Mouse (Mus musculus): Measurements from ENCODE around the gene Lrrtm4. TPM values are rescaled to one million over a fixed set of nuclear protein-coding genes. Genes with fewer than 3 reads are reported as not detected.

Gene Lrrtm4
- total RNA-seq, 2 experiments from 2014 or later: 0.86 to 0.98 TPM

DNA sequence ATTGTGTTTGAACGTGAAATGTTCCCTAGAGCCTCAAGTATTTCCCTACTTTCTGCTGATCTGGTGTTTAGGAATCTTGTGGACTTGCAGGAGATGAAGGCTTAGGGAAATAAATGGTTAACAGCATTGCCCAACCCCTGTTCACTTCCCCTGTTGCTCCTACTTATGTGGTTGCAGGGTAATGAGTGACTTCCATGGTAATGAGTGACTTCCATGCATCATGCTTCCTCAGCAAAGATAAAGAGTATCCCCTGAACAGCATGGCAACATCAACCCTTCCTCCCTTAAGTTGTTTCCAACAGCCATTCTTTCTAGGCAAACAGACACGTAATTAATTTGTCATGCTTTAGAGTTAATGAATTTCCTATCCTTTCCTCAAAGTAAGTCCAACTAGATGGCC lies 685.5 kb downstream of the Lrrtm4 start:
- DNase-seq (ENCODE audit: low spot score in 2 of 2): no peak

GRCm38 (mm10) chr6:80720468-80720867 lies 701.8 kb downstream of the Lrrtm4 start:
- no peak for DNase-seq (ENCODE audit: low spot score in 2 of 2)

DNA sequence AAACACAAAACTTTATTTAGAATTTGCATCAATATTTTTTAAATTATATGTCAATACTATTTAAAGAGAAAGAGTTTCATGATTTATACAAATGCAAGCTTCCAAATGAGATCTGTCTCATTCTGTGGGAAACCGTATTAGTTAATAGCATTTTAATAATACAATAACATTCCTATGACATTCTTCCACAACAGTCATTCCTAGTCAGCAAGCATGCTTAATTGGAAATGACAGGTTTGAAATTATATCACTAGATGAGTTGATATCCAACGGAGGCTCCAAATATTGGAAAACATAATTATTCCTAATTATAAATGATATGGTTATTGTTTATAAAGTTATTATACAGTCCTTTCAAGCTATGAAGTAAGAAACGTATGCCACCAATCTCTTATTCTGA lies 714.7 kb downstream of the Lrrtm4 start:
- DNase-seq (ENCODE audit: low spot score in 2 of 2): no peak

DNA sequence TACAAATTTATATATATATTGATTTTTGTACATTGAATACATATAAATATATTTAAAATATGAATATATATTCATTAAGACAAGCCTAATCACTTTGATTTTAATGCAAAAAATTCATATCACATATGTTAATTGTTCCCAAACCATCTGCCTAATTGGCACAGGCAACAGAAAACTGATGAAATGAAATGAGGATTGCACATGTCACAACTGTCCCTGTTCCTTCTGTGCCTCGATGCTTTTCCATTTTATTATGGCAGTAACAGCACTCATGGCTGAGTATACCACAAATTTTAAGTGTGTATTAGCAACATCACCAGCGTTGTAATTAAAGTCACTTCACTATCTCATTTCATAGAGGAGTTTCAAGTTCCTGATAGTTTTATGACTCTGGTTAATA lies 732.1 kb downstream of the Lrrtm4 start:
- DNase-seq (ENCODE audit: low spot score in 2 of 2): no peak

- no peak for DNase-seq (ENCODE audit: low spot score in 2 of 2)
These were observed 742.0 kb downstream of the Lrrtm4 start for GRCm38 (mm10) chr6:80760641-80761204.

- no peak for DNase-seq (ENCODE audit: low spot score in 2 of 2)
These were observed 767.6 kb downstream of the Lrrtm4 start for GRCm38 (mm10) chr6:80786282-80786681.

DNA sequence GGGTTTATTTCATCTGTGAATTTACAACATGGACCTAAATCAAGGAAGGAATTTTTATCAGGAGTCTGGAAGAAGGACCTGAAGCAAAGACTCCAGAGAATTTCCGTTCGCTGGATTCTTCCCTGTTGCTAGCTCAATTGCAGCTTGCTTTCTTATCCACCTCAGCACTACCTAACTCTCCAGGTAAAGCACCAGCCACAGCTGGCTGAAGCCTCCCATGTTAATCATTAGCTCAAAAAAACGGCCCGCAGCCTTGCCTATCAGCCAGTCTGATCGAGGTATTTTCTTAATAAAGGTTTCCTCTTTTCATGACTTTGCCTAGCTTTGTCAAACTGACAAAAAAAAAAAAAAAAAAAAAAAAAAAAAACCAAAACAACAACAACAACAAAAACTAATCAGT lies 805.1 kb downstream of the Lrrtm4 start:
- no peak for DNase-seq (ENCODE audit: low spot score in 2 of 2)

- DNase-seq (ENCODE audit: low spot score in 2 of 2): no peak
These were observed 821.1 kb downstream of the Lrrtm4 start for GRCm38 (mm10) chr6:80839784-80840183.

- DNase-seq (ENCODE audit: low spot score in 2 of 2): no peak
These were observed 826.6 kb downstream of the Lrrtm4 start for GRCm38 (mm10) chr6:80845294-80845693.

- DNase-seq (ENCODE audit: low spot score in 2 of 2): no peak
These were observed 838.4 kb downstream of the Lrrtm4 start for GRCm38 (mm10) chr6:80856910-80857543.

Other genes starting within 250 kb of the Lrrtm4 start
- not detected for gene Gm20594, start 201.0 kb upstream of the Lrrtm4 start, total RNA-seq (2021)

Data from gastrocnemius, postnatal 4 days (tissue).